Mouse (Mus musculus): ENCODE measurements around the gene Lmx1b.

DNA sequence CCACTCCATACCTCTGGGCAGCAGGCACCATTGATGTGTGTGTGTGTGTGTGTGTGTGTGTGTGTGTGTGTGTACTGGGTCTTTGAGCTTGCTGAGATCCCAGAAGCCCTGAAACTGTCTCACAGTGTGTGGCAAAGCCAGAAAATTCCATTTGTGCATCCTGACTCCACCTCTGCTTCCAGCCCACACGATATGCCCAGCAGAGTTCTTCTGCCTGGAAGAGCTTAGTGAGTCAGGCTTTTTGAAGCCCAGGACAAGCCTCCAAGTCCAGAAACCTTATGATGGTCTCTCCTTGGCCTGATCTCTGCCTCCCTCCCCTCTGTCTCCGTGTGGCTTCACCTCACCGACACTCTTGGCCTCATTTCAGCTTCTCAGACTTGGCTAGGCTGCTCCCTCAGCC, 9.1 kb upstream of the Lmx1b start:
- no peak for TF ChIP-seq CTCF (conservative IDR thresholded peaks at IDR 0.05 in 1 of 2, IDR thresholded peaks at IDR 0.05 in 1 of 2; ENCODE audit: low read depth in 2 of 2, low read length in 2 of 2)
- TF ChIP-seq KAT2A (IDR thresholded peaks at IDR 0.05; ENCODE audit: insufficient replicate concordance, low read length): no peak
- TF ChIP-seq SMC3 (IDR thresholded peaks at IDR 0.05; ENCODE audit: low read depth, low read length): no peak
- TF ChIP-seq TCF12 (IDR thresholded peaks at IDR 0.05; ENCODE audit: low read depth, low read length): no peak
